Mouse (Mus musculus) liver, embryonic 12.5 days (tissue): ENCODE data around the gene Notch2. TPM values are rescaled to one million over a fixed set of nuclear protein-coding genes. Genes with fewer than 3 reads are reported as not detected.
A peak's percentile ranks its signal among the peaks of the same experiment; 100 is the strongest.

Experiments used
- ATAC-seq: fragments of 200-750 bp; cut with Nextera tagmentation; 2 replicates; pipeline ENCODE4 v1.8.0; 2017; ENCODE audit warnings: moderate number of reproducible peaks, mild to moderate bottlenecking, moderate library complexity
- H3K27ac ChIP-seq: fragments of 300-500 bp; sonication (generic); 2 replicates; pipeline ENCODE4 v1.5.1; 2016; ENCODE audit warnings: mild to moderate bottlenecking
- H3K27me3 ChIP-seq: fragments of 300-500 bp; sonication (generic); replicated peaks from 2 replicates; pipeline ENCODE4 v1.6.1; 2016; ENCODE audit warnings: mild to moderate bottlenecking, moderate library complexity
- H3K36me3 ChIP-seq: fragments of 300-500 bp; sonication (generic); 2 replicates; pipeline ENCODE4 v1.6.1; 2016; ENCODE audit warnings: mild to moderate bottlenecking, moderate library complexity
- H3K4me1 ChIP-seq: fragments of 300-500 bp; sonication (generic); 2 replicates; pipeline ENCODE4 v1.6.1; 2016
- H3K4me2 ChIP-seq: fragments of 300-500 bp; sonication (generic); 2 replicates; pipeline ENCODE4 v1.6.1; 2016; ENCODE audit warnings: mild to moderate bottlenecking, moderate library complexity
- H3K4me3 ChIP-seq: fragments of 300-500 bp; sonication (generic); 2 replicates; pipeline ENCODE4 v1.5.1; 2016; ENCODE audit warnings: mild to moderate bottlenecking, moderate library complexity
- H3K9ac ChIP-seq: fragments of 300-500 bp; sonication (generic); 2 replicates; pipeline ENCODE4 v1.6.1; 2016; ENCODE audit warnings: mild to moderate bottlenecking, moderate library complexity
- H3K9me3 ChIP-seq: fragments of 300-500 bp; sonication (generic); replicated peaks from 2 replicates; pipeline ENCODE4 v1.6.1; 2016; ENCODE audit warnings: mild to moderate bottlenecking, moderate library complexity
- WGBS: fragments of 180-500 bp; shearing (Covaris S2); methylation state at CpG from one replicate; pipeline ENCODE4 v1.1.7; 2016; ENCODE audit not compliant: insufficient replicate concordance; 5-methylcytosine and 5-hydroxymethylcytosine counted together
- polyA plus RNA-seq: library from polyadenylated mRNA; unstranded; fragments of >200 nt; fragmentation: Nextera tagmentation; extraction: Ambion mirVana; gene quantifications from 2 replicates; pipeline ENCODE4 v1.2.1, GENCODE M21; 2016

Notch2 gene
- polyA plus RNA-seq, 1 experiment from 2014 or later, result 8.7 TPM

DNA sequence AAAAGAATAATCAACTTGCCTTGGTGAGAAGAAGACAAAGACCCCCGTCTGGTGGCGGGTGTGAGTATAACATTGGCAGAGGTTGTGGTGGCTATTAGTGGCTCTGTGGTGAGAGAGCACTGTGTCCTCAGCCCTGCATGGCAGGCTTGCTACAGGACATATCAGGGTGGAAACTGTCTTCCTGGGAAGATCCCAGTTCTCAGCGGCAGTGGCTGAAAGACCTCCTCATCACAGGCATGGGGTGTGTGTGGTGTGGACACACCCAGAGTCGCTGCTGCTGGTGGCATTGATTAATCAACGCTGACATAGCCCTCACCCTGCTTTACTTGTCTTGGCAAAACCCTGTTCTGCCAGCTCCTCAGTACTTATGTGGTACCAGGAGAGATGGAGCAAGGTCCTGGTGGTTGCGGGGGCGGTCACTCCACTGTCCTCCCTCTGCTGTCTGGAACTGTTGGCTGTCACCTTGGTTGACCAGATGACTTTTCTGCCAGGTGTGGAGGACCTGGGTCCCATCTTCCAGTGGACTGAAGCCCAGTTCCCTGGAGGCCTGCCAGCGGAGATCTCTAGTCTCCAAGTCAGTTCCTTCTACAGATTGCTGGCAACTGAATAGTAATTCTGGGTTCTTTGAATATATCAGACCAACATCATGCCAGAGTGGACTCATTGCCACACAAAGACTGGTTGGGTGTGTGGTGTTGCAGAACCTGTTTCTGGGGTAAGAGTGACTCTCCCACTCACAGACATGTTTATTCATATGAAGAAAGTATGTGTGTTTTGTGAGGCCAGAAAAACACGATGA, 7.3 kb downstream of the Notch2 start:
- Histone ChIP-seq H3K27ac (no peak overlapping the region), H3K9me3 (no peaks in the 10 kb centered on the region), H3K9ac (no peak overlapping the region), H3K4me1 (peaks cover 83% of the 10 kb centered on the region), H3K36me3 (no peaks in the 10 kb centered on the region), H3K4me2 (0 out of 2 replicates have a peak overlapping the region, but pooled peaks have one; percentile 6), H3K4me3 (no peak overlapping the region), H3K27me3 (no peaks in the 10 kb centered on the region)
- WGBS, result 51% methylated on average over 9 of the region's 9 CpGs
- peak; percentile 65 for ATAC-seq

DNA sequence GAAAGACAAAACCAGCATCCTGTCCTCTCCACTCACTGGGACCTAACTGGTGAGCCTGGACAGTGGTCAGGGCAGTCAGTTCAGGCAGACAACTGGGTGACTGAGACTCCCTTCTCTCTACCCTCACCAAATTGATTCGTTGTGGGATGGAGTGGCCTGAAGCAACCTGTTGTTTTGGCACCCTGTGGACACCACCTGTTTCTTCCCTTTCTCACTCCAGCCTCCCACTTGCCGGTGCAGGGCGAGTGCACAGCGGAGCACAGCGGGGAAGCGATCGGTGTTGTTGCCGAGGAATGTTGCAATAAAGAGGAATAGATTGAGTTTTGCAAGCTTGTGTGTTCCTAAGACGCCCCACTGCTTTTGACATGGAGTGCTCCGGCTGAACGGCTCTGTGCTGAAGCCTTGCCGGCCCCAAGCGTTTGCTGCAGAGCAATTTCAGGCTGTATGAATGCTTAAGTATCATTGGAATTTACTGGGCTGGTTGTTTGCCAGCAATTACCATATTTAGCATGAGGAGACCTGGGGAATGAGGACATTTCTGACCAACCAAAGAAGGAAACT, 11.0 kb downstream of the Notch2 start:
- no peaks in the 10 kb centered on the region for H3K27me3 ChIP-seq
- no peaks in the 10 kb centered on the region for H3K9me3 ChIP-seq
- peaks cover 74% of the 10 kb centered on the region for H3K4me1 ChIP-seq
- peak overlapping the region; percentile 36 for H3K4me2 ChIP-seq
- ATAC-seq, result no peak
- H3K36me3 ChIP-seq, result no peaks in the 10 kb centered on the region
- no peak overlapping the region for H3K9ac ChIP-seq
- no peak overlapping the region for H3K4me3 ChIP-seq
- peak overlapping the region; percentile 51 for H3K27ac ChIP-seq
- 54% methylated on average over 13 of the region's 13 CpGs for WGBS

DNA sequence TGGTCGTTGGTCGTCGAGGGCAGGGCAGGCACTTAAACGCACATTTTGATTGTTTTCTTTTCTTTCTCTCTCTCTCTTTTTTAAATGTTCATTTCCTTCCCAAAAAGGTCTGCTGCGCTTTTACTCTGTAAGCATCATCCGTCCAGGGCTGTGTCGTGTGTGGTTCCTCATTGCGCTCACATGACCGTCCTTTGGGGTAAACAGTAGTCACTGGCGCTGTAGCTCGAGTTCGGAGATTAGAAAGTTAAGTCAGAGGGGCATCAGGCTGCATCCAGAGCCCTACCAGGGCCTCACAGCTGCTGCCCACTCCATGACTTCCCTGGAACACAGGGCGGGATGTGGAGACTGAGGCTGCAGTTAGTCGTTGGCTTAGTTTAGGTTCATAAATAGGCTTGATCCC, 12.2 kb downstream of the Notch2 start:
- peaks cover 72% of the 10 kb centered on the region for H3K4me1 ChIP-seq
- H3K4me2 ChIP-seq, result peak overlapping the region; percentile 2; the same call in 1 of the 2 replicates

DNA sequence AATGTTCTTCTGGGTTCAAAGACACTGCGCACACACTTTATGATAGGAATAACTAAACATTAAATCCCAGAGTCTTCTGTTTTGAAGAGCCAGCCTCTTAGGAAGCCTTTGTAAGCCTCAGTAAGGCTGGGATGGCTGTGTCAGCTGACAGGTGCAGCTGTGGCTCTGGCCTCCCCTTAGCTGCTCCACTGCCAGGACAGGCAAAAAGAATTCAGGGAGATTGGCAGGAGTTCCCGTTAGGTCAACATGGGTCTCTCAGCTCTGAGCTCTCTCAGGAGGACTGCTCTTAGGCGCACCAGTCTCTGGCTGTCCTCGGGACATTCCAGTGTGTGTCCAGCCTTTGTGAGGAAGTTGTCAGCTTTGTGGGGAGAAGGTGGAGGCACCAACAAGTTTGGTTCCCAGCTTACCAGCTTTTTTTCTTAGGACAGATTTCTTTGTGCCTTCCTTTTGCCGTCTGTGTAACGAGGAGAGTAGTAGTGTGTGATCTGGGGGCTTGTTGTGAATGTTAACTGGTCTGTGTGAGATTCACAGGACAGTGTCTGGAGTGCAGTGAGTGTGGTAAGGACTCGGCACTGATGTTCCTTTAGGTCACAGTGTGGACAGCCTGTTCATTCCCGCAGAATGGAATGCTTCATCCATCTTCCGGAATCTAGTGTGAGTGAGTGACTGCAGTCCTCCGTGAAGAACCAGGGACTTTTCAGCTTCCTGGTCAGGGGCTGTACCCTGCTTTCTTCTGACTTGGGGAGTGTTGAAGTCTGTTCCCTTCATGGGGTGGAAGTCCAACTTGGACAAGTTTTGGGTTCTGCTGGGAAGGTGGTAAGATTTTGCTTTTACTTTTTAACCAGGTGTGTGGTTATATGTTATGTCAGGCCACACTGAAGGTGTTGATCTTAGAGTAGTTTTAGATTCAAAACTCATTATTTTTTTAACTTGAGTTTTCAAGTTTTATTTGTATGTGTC, 12.9 kb downstream of the Notch2 start:
- H3K4me2 ChIP-seq, result peak overlapping the region; percentile 2; the same call in 1 of the 2 replicates
- H3K4me3 ChIP-seq, result no peak overlapping the region
- H3K36me3 ChIP-seq, result no peaks in the 10 kb centered on the region
- WGBS, result 56% methylated on average over 10 of the region's 10 CpGs
- ATAC-seq, result no peak; the same call in 1 of the 2 replicates
- H3K27me3 ChIP-seq, result no peaks in the 10 kb centered on the region
- no peaks in the 10 kb centered on the region for H3K9me3 ChIP-seq
- H3K4me1 ChIP-seq, result peaks cover 72% of the 10 kb centered on the region
- H3K9ac ChIP-seq, result no peak overlapping the region
- peak overlapping the region; percentile 20; the same call in 1 of the 2 replicates for H3K27ac ChIP-seq

More for the DNA sequence above, 12.2 kb downstream of the Notch2 start:
- Histone ChIP-seq H3K9me3 (no peaks in the 10 kb centered on the region), H3K27me3 (no peaks in the 10 kb centered on the region), H3K27ac (peak overlapping the region; percentile 20; the same call in 1 of the 2 replicates), H3K4me3 (no peak overlapping the region), H3K9ac (no peak overlapping the region), H3K36me3 (no peaks in the 10 kb centered on the region)
- 25% methylated on average over 14 of the region's 14 CpGs for WGBS
- no peak for ATAC-seq

DNA sequence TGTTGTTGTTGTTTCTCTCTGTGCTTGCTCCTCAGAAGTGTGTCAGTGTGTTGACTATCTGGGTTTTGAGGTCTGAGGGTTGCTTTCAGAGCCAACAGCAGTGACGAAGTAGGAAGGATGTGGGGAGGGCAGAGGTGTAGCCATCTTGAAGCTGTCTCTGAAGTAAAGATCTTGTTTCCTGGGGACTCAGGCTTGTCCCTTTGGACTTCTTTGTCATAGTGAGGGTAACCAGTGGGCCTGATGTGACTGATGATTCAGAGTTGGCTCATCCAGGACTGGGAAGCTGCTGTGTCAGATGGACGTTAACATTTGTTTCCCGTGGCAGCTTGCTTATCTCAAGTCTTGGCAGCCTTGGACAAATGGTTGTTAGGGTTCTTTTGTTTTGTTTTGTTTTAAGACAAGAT, 14.0 kb downstream of the Notch2 start:
- no peak overlapping the region for H3K27ac ChIP-seq
- no peak overlapping the region for H3K4me2 ChIP-seq
- H3K27me3 ChIP-seq, result no peaks in the 10 kb centered on the region
- no peaks in the 10 kb centered on the region for H3K36me3 ChIP-seq
- H3K4me1 ChIP-seq, result peaks cover 78% of the 10 kb centered on the region
- no peak for ATAC-seq
- H3K4me3 ChIP-seq, result no peak overlapping the region
- 18% methylated on average over 3 of the region's 3 CpGs for WGBS
- H3K9me3 ChIP-seq, result no peaks in the 10 kb centered on the region
- no peak overlapping the region for H3K9ac ChIP-seq

DNA sequence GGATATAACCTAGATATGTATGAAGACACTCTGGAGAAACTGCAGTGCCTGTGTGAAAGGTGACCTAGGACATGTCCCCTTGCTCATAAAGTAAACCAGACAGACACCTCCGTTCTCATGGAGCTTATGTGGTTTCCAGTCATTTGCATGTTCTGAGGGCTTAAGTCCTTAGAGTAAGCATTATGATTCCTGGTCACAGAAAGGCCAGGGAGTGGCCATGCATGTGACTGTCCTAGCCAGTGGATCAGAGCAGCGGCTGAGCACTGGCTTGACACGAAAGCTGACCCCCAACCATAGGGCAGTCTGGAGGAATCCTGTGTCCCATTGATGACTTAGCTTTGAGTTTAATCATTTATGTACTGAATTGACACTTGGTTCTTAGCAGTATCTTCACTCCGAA, 14.7 kb downstream of the Notch2 start:
- ATAC-seq, result no peak
- Histone ChIP-seq H3K9ac (no peak overlapping the region), H3K4me1 (peaks cover 82% of the 10 kb centered on the region), H3K27me3 (no peaks in the 10 kb centered on the region), H3K4me3 (no peak overlapping the region), H3K36me3 (no peaks in the 10 kb centered on the region), H3K4me2 (no peak overlapping the region), H3K27ac (no peak overlapping the region), H3K9me3 (no peaks in the 10 kb centered on the region)
- WGBS, result 65% methylated on average over 4 of the region's 4 CpGs

DNA sequence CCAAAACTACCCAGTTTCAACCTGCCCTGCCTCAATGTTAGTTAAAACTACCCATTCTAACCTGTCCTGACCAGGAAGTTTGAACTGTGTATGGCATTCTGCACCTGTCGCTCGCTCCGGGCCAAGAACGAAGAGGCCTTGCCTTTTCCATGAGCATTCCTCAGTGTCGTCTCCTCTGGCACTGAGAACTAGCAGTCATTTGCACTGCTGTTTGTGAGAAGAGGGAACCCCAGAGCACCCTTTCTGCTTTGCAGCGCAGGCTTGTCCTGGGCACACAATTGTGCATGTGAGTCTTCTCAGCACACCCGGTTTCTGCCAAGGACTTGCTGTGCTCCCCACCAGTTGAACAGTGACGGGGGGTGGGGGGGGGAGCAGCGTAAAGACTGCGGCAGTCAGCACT, 15.6 kb downstream of the Notch2 start:
- Histone ChIP-seq H3K27ac (no peak overlapping the region), H3K9me3 (no peaks in the 10 kb centered on the region), H3K4me1 (peaks cover 85% of the 10 kb centered on the region), H3K4me3 (no peak overlapping the region), H3K36me3 (no peaks in the 10 kb centered on the region), H3K9ac (no peak overlapping the region), H3K27me3 (no peaks in the 10 kb centered on the region), H3K4me2 (no peak overlapping the region)
- 87% methylated on average over 10 of the region's 10 CpGs for WGBS
- ATAC-seq, result no peak

DNA sequence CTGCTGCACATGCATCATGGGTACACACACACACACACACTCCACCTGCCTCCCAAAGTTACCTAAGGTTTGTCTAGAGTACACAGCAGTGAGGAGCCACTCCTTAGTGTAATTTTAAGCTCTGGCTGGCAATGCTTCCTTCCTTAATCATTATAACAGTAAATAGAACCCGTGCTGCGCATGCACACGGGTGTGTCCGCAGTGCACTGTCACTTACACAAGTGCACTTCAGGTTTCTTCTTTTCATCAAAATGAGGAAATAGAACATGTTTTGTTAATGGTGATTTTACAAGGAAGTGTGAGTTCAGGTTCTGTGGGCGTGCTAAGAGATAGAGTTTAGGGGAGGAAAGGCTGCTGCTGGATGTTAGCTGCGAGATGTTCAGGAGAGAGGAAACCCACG, 17.8 kb downstream of the Notch2 start:
- Histone ChIP-seq H3K4me3 (no peak overlapping the region), H3K9ac (no peak overlapping the region), H3K27me3 (no peaks in the 10 kb centered on the region), H3K36me3 (no peaks in the 10 kb centered on the region), H3K27ac (0 out of 2 replicates have a peak overlapping the region, but pooled peaks have one; percentile 7), H3K4me1 (peaks cover 85% of the 10 kb centered on the region), H3K4me2 (no peak overlapping the region), H3K9me3 (no peaks in the 10 kb centered on the region)
- WGBS, result 55% methylated on average over 7 of the region's 7 CpGs
- no peak for ATAC-seq

DNA sequence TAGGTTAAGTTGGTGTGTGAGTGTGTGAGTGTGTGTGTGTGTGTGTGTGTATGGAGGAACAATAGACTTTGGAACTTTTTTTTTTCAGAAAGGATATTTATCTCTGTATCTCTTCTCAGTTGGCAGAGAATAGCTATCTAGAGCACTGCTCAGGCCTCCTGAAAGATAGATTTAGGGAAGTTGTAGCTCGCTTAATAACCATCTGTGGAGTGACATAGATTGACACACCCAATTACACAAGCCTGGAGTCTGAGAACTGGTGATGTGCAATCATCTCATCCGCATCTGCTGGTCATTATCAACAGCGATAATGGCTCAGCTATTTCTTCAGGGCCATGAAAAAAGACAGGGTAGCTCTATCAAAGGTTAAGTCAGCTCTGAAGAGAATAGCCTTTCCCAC, 18.9 kb downstream of the Notch2 start:
- H3K4me1 ChIP-seq, result peaks cover 80% of the 10 kb centered on the region
- peak; percentile 54; the same call in 1 of the 2 replicates for ATAC-seq
- WGBS, result 26% methylated on average over 3 of the region's 3 CpGs

DNA sequence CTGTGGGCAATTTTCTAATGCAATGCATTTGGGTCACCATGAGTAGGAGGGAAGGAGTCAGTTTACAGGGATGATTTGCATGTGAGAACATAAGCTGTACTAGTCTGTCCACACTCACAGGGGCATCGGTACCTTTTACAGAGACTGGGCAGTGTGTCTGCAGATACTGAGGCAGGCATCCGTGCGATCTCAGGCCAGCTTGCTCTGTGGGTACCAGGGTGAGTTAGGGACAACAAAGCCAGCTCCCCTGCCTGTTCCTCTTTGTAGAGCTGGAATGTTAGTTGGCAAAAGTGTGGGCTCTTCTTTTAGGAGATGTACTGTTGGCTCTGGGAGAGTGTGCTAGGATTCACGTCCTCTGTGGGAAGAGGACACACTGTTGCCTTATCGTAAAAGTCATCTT, 19.6 kb downstream of the Notch2 start:
- ATAC-seq, result no peak
- H3K9me3 ChIP-seq, result no peaks in the 10 kb centered on the region
- no peak overlapping the region for H3K27ac ChIP-seq
- H3K9ac ChIP-seq, result no peak overlapping the region
- H3K36me3 ChIP-seq, result no peaks in the 10 kb centered on the region
- no peaks in the 10 kb centered on the region for H3K27me3 ChIP-seq
- no peak overlapping the region for H3K4me3 ChIP-seq
- H3K4me2 ChIP-seq, result no peak overlapping the region
- H3K4me1 ChIP-seq, result peaks cover 74% of the 10 kb centered on the region
- 76% methylated on average over 5 of the region's 5 CpGs for WGBS

More for the DNA sequence above, 18.9 kb downstream of the Notch2 start:
- no peak overlapping the region for H3K4me2 ChIP-seq
- no peak overlapping the region for H3K9ac ChIP-seq
- no peaks in the 10 kb centered on the region for H3K27me3 ChIP-seq
- no peaks in the 10 kb centered on the region for H3K36me3 ChIP-seq
- H3K4me3 ChIP-seq, result no peak overlapping the region
- no peak overlapping the region for H3K27ac ChIP-seq
- H3K9me3 ChIP-seq, result no peaks in the 10 kb centered on the region

DNA sequence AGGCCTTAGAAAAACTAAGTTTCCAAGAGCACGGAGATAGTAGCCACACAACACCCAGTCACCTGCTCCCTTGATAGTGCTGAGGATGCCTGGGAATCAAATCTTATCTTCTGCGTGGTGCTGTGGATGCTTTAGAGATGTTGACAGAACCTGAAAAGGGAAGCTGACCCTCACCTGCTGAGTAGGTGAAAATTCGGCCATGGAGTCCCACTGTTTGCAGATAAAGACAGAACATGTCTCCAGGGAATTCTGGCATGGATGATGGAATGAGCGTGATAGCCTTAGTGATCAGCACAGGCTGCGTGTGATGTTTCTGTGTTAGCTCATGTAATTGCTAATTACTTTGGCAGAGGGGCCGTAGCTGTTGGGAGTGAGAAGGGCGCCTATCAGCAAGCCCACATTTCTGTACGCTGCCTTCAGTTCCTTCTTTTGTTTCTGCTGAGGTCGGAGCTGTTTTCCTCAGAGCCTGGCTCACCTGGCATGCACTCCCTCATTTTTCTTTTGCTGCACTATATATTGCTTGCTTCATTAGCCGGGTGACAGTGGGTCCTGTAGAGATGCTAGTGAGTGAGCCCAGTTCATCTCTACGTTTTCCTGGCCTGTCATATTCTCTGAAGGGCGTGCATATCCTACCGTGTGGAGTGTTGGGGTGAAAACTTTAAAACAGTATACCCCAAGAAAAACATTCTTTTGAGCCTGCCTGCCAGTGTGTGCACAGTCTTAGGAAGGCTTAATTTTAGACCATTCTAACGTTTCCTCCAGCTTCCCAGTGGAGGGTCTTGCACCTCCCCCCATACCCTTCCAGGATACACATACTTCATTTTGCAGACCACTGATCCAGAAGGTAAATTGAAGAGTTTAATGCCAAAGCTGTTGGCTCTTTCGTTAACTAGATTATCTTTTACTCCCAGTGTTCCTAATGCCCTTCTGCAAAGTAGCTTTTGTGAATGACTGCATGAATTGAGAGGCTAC, 21.6 kb downstream of the Notch2 start:
- 43% methylated on average over 15 of the region's 15 CpGs for WGBS
- no peaks in the 10 kb centered on the region for H3K9me3 ChIP-seq
- ATAC-seq, result no peak
- H3K27me3 ChIP-seq, result no peaks in the 10 kb centered on the region
- H3K36me3 ChIP-seq, result no peaks in the 10 kb centered on the region
- H3K4me1 ChIP-seq, result peaks cover 71% of the 10 kb centered on the region
- H3K4me3 ChIP-seq, result no peak overlapping the region
- H3K27ac ChIP-seq, result no peak overlapping the region
- H3K4me2 ChIP-seq, result no peak overlapping the region
- H3K9ac ChIP-seq, result no peak overlapping the region
